Mouse (Mus musculus): ENCODE measurements at regions not wholly inside any gene's neighbourhood (a gene's known extent, or its start where the extent isn't known, plus 50 kb on each side); places are given as distances from the start of the nearest gene placed in this dataset.

GRCm38 (mm10) chr2:71681148-71681547 is 64.3 kb upstream of the Itga6 start:
- ATAC-seq (replicated peaks; ENCODE audit: low read depth, poor library complexity, severe bottlenecking): no peak

- no peak for ATAC-seq (replicated peaks; ENCODE audit: low read depth, poor library complexity, severe bottlenecking)
These were observed 62.0 kb upstream of the Itga6 start for GRCm38 (mm10) chr2:71683375-71683774.

- no peak for ATAC-seq (replicated peaks; ENCODE audit: low read depth, poor library complexity, severe bottlenecking)
These were observed 60.2 kb upstream of the Itga6 start for GRCm38 (mm10) chr2:71685239-71685638.

- no peak for ATAC-seq (replicated peaks; ENCODE audit: low read depth, poor library complexity, severe bottlenecking)
These were observed 56.4 kb upstream of the Itga6 start for GRCm38 (mm10) chr2:71689041-71689440.

- ATAC-seq (replicated peaks; ENCODE audit: low read depth, poor library complexity, severe bottlenecking): no peak; the same call in 1 of the 2 replicates
These were observed 54.9 kb upstream of the Itga6 start for GRCm38 (mm10) chr2:71690277-71691161.

- no peak for ATAC-seq (replicated peaks; ENCODE audit: low read depth, poor library complexity, severe bottlenecking)
These were observed 50.6 kb upstream of the Itga6 start for GRCm38 (mm10) chr2:71694758-71695310.

Data from common myeloid progenitor, adult 5-6 weeks (primary cell).